Mouse (Mus musculus) midbrain, embryonic 14.5 days (tissue): ENCODE measurements around the gene Tns3. TPM values are rescaled to one million over a fixed set of nuclear protein-coding genes. Genes with fewer than 3 reads are reported as not detected.

Experiments
- ATAC-seq: fragments of 200-750 bp; cut with Nextera tagmentation; 2 replicates; pipeline ENCODE4 v1.8.0; 2017; ENCODE audit warnings: moderate number of reproducible peaks, moderate library complexity; ENCODE audit not compliant: low FRiP score, low TSS enrichment
- DNase-seq: peaks from one replicate; pipeline ENCODE4 v3.0.0-alpha.2; 2015
- H3K27ac ChIP-seq: fragments of 300-500 bp; sonication (generic); replicated peaks from 2 replicates; pipeline ENCODE4 v1.5.1; 2014; ENCODE audit warnings: mild to moderate bottlenecking, low read depth, low read length, moderate library complexity
- H3K27me3 ChIP-seq: fragments of 300-500 bp; sonication (generic); 2 replicates; pipeline ENCODE4 v1.6.1; 2014; ENCODE audit warnings: low read length, control low read depth, mixed read lengths; ENCODE audit not compliant: control insufficient read depth, insufficient read depth
- H3K36me3 ChIP-seq: fragments of 300-500 bp; sonication (generic); 2 replicates; pipeline ENCODE4 v1.6.1; 2014; ENCODE audit warnings: low read length, control low read depth; ENCODE audit not compliant: control insufficient read depth, insufficient read depth
- H3K4me1 ChIP-seq: fragments of 300-500 bp; sonication (generic); 2 replicates; pipeline ENCODE4 v1.6.1; 2014; ENCODE audit warnings: mild to moderate bottlenecking, antibody characterized with exemption, low read length, control low read depth; ENCODE audit not compliant: control insufficient read depth, insufficient read depth
- H3K4me2 ChIP-seq: fragments of 300-500 bp; sonication (generic); 2 replicates; pipeline ENCODE4 v1.6.1; 2014; ENCODE audit warnings: mild to moderate bottlenecking, low read length, moderate library complexity
- H3K4me3 ChIP-seq: fragments of 300-500 bp; sonication (generic); replicated peaks from 2 replicates; pipeline ENCODE4 v1.5.1; 2014; ENCODE audit warnings: low read depth, low read length
- H3K9ac ChIP-seq: fragments of 300-500 bp; sonication (generic); replicated peaks from 2 replicates; pipeline ENCODE4 v1.6.1; 2014; ENCODE audit warnings: mild to moderate bottlenecking, low read length, moderate library complexity
- H3K9me3 ChIP-seq: fragments of 300-500 bp; sonication (generic); 2 replicates; pipeline ENCODE4 v1.6.1; 2016; ENCODE audit warnings: low read length, control low read depth, mixed read lengths; ENCODE audit not compliant: control insufficient read depth
- WGBS: fragments of 180-500 bp; shearing (Covaris S2); extraction: QIAGEN DNeasy Blood & Tissue Kit; methylation state at CpG from one replicate; pipeline ENCODE4 v1.1.7; 2014; 5-methylcytosine and 5-hydroxymethylcytosine counted together
- polyA plus RNA-seq: library from polyadenylated mRNA; unstranded; fragments of >200 nt; fragmentation: Nextera tagmentation; extraction: Ambion mirVana; gene quantifications from 2 replicates; pipeline ENCODE4 v1.2.1, GENCODE M21; 2014

The Tns3 gene
- polyA plus RNA-seq, 1 experiment from 2014 or later, result 4.4 TPM

GRCm38 (mm10) chr11:8575217-8576180, 88.8 kb downstream of the Tns3 start:
- no peak overlapping the region for H3K4me2 ChIP-seq
- no peak for ATAC-seq
- WGBS, result 80% methylated on average over 10 of the region's 10 CpGs

GRCm38 (mm10) chr11:8574562-8574961, 89.8 kb downstream of the Tns3 start:
- DNase-seq (no peak), ATAC-seq (no peak)
- H3K27me3 ChIP-seq, result no peaks in the 10 kb centered on the region
- H3K9me3 ChIP-seq, result no peaks in the 10 kb centered on the region
- H3K4me2 ChIP-seq, result no peak overlapping the region
- no peak overlapping the region for H3K4me3 ChIP-seq
- H3K4me1 ChIP-seq, result no peaks in the 10 kb centered on the region
- H3K36me3 ChIP-seq, result no peaks in the 10 kb centered on the region
- H3K9ac ChIP-seq, result no peak overlapping the region
- H3K27ac ChIP-seq, result no peak overlapping the region
- WGBS, result 79% methylated on average over 6 of the region's 6 CpGs

More at GRCm38 (mm10) chr11:8575217-8576180, 88.8 kb downstream of the Tns3 start:
- Histone ChIP-seq H3K27me3 (no peaks in the 10 kb centered on the region), H3K27ac (no peak overlapping the region), H3K9ac (no peak overlapping the region), H3K36me3 (no peaks in the 10 kb centered on the region), H3K4me3 (no peak overlapping the region), H3K9me3 (no peaks in the 10 kb centered on the region), H3K4me1 (no peaks in the 10 kb centered on the region)
- no peak for DNase-seq

- Histone ChIP-seq H3K4me1 (no peaks in the 10 kb centered on the region), H3K4me3 (no peak overlapping the region), H3K4me2 (no peak overlapping the region), H3K36me3 (no peaks in the 10 kb centered on the region), H3K9me3 (no peaks in the 10 kb centered on the region), H3K27me3 (no peaks in the 10 kb centered on the region), H3K27ac (no peak overlapping the region), H3K9ac (no peak overlapping the region)
- DNase-seq, result no peak
- 91% methylated on average over 7 of the region's 7 CpGs for WGBS
- ATAC-seq, result no peak
These were observed 91.6 kb downstream of the Tns3 start for GRCm38 (mm10) chr11:8572762-8573161.

GRCm38 (mm10) chr11:8569232-8570028, 94.9 kb downstream of the Tns3 start:
- 10% methylated on average over 7 of the region's 7 CpGs for WGBS
- ATAC-seq (no peak; the same call in 1 of the 2 replicates), DNase-seq (peak; percentile 11)
- no peaks in the 10 kb centered on the region for H3K36me3 ChIP-seq
- H3K27ac ChIP-seq, result no peak overlapping the region
- H3K4me2 ChIP-seq, result no peak overlapping the region
- no peaks in the 10 kb centered on the region for H3K4me1 ChIP-seq
- 0 out of 2 replicates have a peak, but pooled peaks cover 3% of the 10 kb centered on the region for H3K9me3 ChIP-seq
- no peak overlapping the region for H3K4me3 ChIP-seq
- H3K27me3 ChIP-seq, result no peaks in the 10 kb centered on the region
- H3K9ac ChIP-seq, result no peak overlapping the region

GRCm38 (mm10) chr11:8568829-8569228, 95.5 kb downstream of the Tns3 start:
- Histone ChIP-seq H3K27me3 (no peaks in the 10 kb centered on the region), H3K9me3 (0 out of 2 replicates have a peak, but pooled peaks cover 3% of the 10 kb centered on the region), H3K9ac (no peak overlapping the region), H3K4me1 (no peaks in the 10 kb centered on the region), H3K27ac (no peak overlapping the region), H3K4me3 (no peak overlapping the region), H3K4me2 (no peak overlapping the region), H3K36me3 (no peaks in the 10 kb centered on the region)
- ATAC-seq, result no peak
- WGBS, result 23% methylated on average over 7 of the region's 7 CpGs
- peak; percentile 35 for DNase-seq

GRCm38 (mm10) chr11:8566250-8566853, 98.0 kb downstream of the Tns3 start:
- no peak overlapping the region for H3K4me3 ChIP-seq
- H3K9me3 ChIP-seq, result 0 out of 2 replicates have a peak, but pooled peaks cover 3% of the 10 kb centered on the region
- no peaks in the 10 kb centered on the region for H3K36me3 ChIP-seq
- no peaks in the 10 kb centered on the region for H3K27me3 ChIP-seq
- no peak overlapping the region for H3K4me2 ChIP-seq
- no peak overlapping the region for H3K27ac ChIP-seq
- H3K9ac ChIP-seq, result no peak overlapping the region
- 45% methylated on average over 3 of the region's 3 CpGs for WGBS
- ATAC-seq, result no peak
- DNase-seq, result no peak
- H3K4me1 ChIP-seq, result no peaks in the 10 kb centered on the region

GRCm38 (mm10) chr11:8558761-8559282, 105.5 kb downstream of the Tns3 start:
- ATAC-seq, result no peak
- no peak overlapping the region for H3K27ac ChIP-seq
- 91% methylated on average over 12 of the region's 12 CpGs for WGBS
- no peaks in the 10 kb centered on the region for H3K9me3 ChIP-seq
- H3K4me1 ChIP-seq, result no peaks in the 10 kb centered on the region
- DNase-seq, result no peak
- H3K9ac ChIP-seq, result no peak overlapping the region
- no peak overlapping the region for H3K4me3 ChIP-seq
- H3K4me2 ChIP-seq, result no peak overlapping the region
- no peaks in the 10 kb centered on the region for H3K36me3 ChIP-seq
- H3K27me3 ChIP-seq, result no peaks in the 10 kb centered on the region

GRCm38 (mm10) chr11:8558258-8558657, 106.1 kb downstream of the Tns3 start:
- Histone ChIP-seq H3K4me3 (no peak overlapping the region), H3K27ac (no peak overlapping the region), H3K36me3 (no peaks in the 10 kb centered on the region), H3K9ac (no peak overlapping the region), H3K4me1 (no peaks in the 10 kb centered on the region), H3K4me2 (no peak overlapping the region), H3K9me3 (no peaks in the 10 kb centered on the region), H3K27me3 (no peaks in the 10 kb centered on the region)
- 77% methylated on average over 9 of the region's 9 CpGs for WGBS
- DNase-seq, result no peak
- no peak for ATAC-seq
